In the genomic region with DNA sequence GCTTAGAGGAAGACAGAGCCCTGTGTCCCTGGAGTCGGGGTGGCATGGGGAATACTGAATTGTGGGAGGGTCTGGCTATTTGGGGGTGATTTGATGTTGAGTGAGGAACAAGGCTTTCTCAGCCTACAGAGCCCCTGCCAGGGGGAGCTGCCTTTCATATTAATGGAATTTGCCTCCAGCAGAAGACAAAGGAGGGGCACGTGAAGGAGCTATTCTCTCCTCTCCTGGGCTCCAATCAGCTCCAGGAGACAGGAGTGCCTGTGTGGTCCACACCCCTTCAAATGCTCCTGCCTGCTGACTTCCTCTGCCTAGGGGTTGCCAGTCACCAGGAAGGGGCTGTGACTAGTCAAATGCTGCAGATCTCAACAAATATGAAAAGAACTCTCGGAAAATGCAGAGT, we compare ENCODE assay signal across 9 mouse cellular contexts.
DNase-seq lines count a peak whose midpoint lies in the region; ATAC-seq lines count a peak whose summit lies in the region.
"Had no signal": no experiment of that assay in that cellular context is flagged by ENCODE, and none has a peak within 500 bp of the region (broad histone marks: within the 10 kb centered on the region; RNA-seq: fewer than 3 reads in every experiment).

No protein-coding gene starts in this region.

- H3K9ac ChIP-seq in kidney, embryonic 14.5 days (ENCODE audit: low read depth, low read length): no peak overlapping the region
- no peak overlapping the region for H3K9ac ChIP-seq in embryonic facial prominence, embryonic 15.5 days
- H3K9ac ChIP-seq in intestine, embryonic 14.5 days (ENCODE audit: low read length): peak overlapping the region; percentile 30; the same call in 1 of the 2 replicates
- no peak overlapping the region; the same call in 1 of the 2 replicates for H3K9ac ChIP-seq in neural tube, embryonic 11.5 days (ENCODE audit: low read length)

- 7% methylated on average over 3 of the region's 3 CpGs for WGBS in kidney, embryonic 14.5 days
- 5% methylated on average over 3 of the region's 3 CpGs for WGBS in embryonic facial prominence, embryonic 15.5 days
- WGBS in intestine, embryonic 14.5 days: 16% methylated on average over 3 of the region's 3 CpGs
- WGBS in neural tube, embryonic 11.5 days: 1% methylated on average over 3 of the region's 3 CpGs

- H3K36me3 ChIP-seq in kidney, embryonic 14.5 days (ENCODE audit: control insufficient read depth, insufficient read depth, low read length): no peaks in the 10 kb centered on the region
- H3K36me3 ChIP-seq in embryonic facial prominence, embryonic 15.5 days: no peaks in the 10 kb centered on the region
- no peaks in the 10 kb centered on the region for H3K36me3 ChIP-seq in intestine, embryonic 14.5 days (ENCODE audit: control insufficient read depth, insufficient read depth, low read length)
- H3K36me3 ChIP-seq in neural tube, embryonic 11.5 days (ENCODE audit: control insufficient read depth, insufficient read depth, low read length): no peaks in the 10 kb centered on the region

- no peak overlapping the region for H3K27ac ChIP-seq in kidney, embryonic 14.5 days (ENCODE audit: low read depth, low read length)
- H3K27ac ChIP-seq in embryonic facial prominence, embryonic 15.5 days (replicated peaks): no peak overlapping the region
- H3K27ac ChIP-seq in intestine, embryonic 14.5 days (ENCODE audit: low read depth): no peak overlapping the region; the same call in 1 of the 2 replicates
- H3K27ac ChIP-seq in neural tube, embryonic 11.5 days (ENCODE audit: low read depth, low read length): no peak overlapping the region

- H3K4me3 ChIP-seq in kidney, embryonic 14.5 days (ENCODE audit: low read length): peak overlapping the region; percentile 26
- peak overlapping the region; percentile 27 for H3K4me3 ChIP-seq in embryonic facial prominence, embryonic 15.5 days (replicated peaks)
- H3K4me3 ChIP-seq in intestine, embryonic 14.5 days (ENCODE audit: low read depth, low read length): peak overlapping the region; percentile 20
- H3K4me3 ChIP-seq in neural tube, embryonic 11.5 days (ENCODE audit: low read depth, low read length): peak overlapping the region; percentile 4; the same call in 1 of the 2 replicates

- H3K4me2 ChIP-seq in kidney, embryonic 14.5 days (replicated peaks; ENCODE audit: low read depth, low read length): peak overlapping the region; percentile 37
- H3K4me2 ChIP-seq in embryonic facial prominence, embryonic 15.5 days (replicated peaks): peak overlapping the region; percentile 42
- peak overlapping the region; percentile 50 for H3K4me2 ChIP-seq in intestine, embryonic 14.5 days (ENCODE audit: low read length)
- H3K4me2 ChIP-seq in neural tube, embryonic 11.5 days (ENCODE audit: low read depth): peak overlapping the region; percentile 42

- no peaks in the 10 kb centered on the region for H3K9me3 ChIP-seq in kidney, embryonic 14.5 days (ENCODE audit: control insufficient read depth, low read length)
- H3K9me3 ChIP-seq in embryonic facial prominence, embryonic 15.5 days (replicated peaks): no peaks in the 10 kb centered on the region
- no peaks in the 10 kb centered on the region for H3K9me3 ChIP-seq in intestine, embryonic 14.5 days (ENCODE audit: control insufficient read depth, low read length)
- no peaks in the 10 kb centered on the region for H3K9me3 ChIP-seq in neural tube, embryonic 11.5 days (ENCODE audit: control insufficient read depth, low read length)

- no peaks in the 10 kb centered on the region for H3K4me1 ChIP-seq in kidney, embryonic 14.5 days (ENCODE audit: control insufficient read depth, insufficient read depth, low read length)
- peaks cover 13% of the 10 kb centered on the region for H3K4me1 ChIP-seq in embryonic facial prominence, embryonic 15.5 days
- 0 out of 2 replicates have a peak, but pooled peaks cover 4% of the 10 kb centered on the region for H3K4me1 ChIP-seq in intestine, embryonic 14.5 days (replicated peaks; ENCODE audit: control insufficient read depth, insufficient read depth, low read length)
- peaks cover 5% of the 10 kb centered on the region for H3K4me1 ChIP-seq in neural tube, embryonic 11.5 days (ENCODE audit: control insufficient read depth, insufficient read depth, low read length)

- DNase-seq in kidney, adult 9 months: no peak
- DNase-seq in intestine, embryonic 14.5 days (ENCODE audit: low spot score): no peak
- DNase-seq in neural tube, embryonic 11.5 days (ENCODE audit: low spot score): peak; percentile 44
- no peak for DNase-seq in layer of hippocampus, postnatal 25 days (ENCODE audit: extremely low spot score in 1 of 2, low spot score in 1 of 2)
- DNase-seq in natural killer cell, adult 2 months (ENCODE audit: low spot score in 2 of 2): no peak
- DNase-seq in layer of hippocampus, adult 8-10 months (ENCODE audit: low spot score in 2 of 2): no peak
- DNase-seq: cerebellum, postnatal 14 days had no signal

- ATAC-seq in kidney, embryonic 14.5 days (ENCODE audit: low FRiP score, low TSS enrichment): peak; percentile 73; the same call in 1 of the 2 replicates
- no peak for ATAC-seq in embryonic facial prominence, embryonic 15.5 days (ENCODE audit: insufficient number of reproducible peaks, low FRiP score, low TSS enrichment, low read depth)
- ATAC-seq in intestine, embryonic 14.5 days (replicated peaks; ENCODE audit: low FRiP score, low TSS enrichment, low read depth): 0 out of 2 replicates have a peak, but pooled peaks have one; percentile 40
- 0 out of 2 replicates have a peak, but pooled peaks have one; percentile 41 for ATAC-seq in neural tube, embryonic 11.5 days (ENCODE audit: insufficient read depth, low FRiP score, low TSS enrichment)

- no peaks in the 10 kb centered on the region for H3K27me3 ChIP-seq in kidney, embryonic 14.5 days (ENCODE audit: control insufficient read depth, insufficient read depth, low read length)
- H3K27me3 ChIP-seq in embryonic facial prominence, embryonic 15.5 days: no peaks in the 10 kb centered on the region
- H3K27me3 ChIP-seq in intestine, embryonic 14.5 days (replicated peaks; ENCODE audit: control insufficient read depth, insufficient read depth, low read length): no peaks in the 10 kb centered on the region
- no peaks in the 10 kb centered on the region for H3K27me3 ChIP-seq in neural tube, embryonic 11.5 days (ENCODE audit: control insufficient read depth, insufficient read depth, low read length)
